ENCODE assay signal across 10 mouse cellular contexts in the genomic region with DNA sequence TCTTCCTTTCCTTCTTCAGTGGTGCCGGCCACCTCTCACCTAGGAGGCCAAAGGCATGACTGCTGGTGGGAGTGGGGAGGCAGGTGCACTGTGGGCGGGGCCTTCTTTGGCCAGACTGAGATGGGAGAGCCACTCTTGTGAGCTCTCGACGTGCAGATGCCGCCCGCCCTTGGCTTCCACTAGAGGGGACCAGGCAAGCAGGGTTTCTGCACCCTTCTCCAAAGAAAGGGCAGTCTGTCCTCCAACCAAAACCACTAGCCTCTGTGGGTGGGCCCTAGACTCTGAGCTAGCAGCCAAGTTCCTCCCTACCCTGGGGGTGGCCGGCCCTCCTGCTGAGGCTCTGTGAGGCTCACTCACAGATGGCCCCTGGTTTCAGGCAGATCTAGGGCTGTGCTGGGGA. TPM values are rescaled to one million over a fixed set of nuclear protein-coding genes. Genes with fewer than 3 reads are reported as not detected.
DNase-seq lines count a peak whose midpoint lies in the region; ATAC-seq and TF ChIP-seq lines count a peak whose summit lies in the region.
"Had no signal": no experiment of that assay in that cellular context is flagged by ENCODE, and none has a peak within 500 bp of the region (broad histone marks: within the 10 kb centered on the region; RNA-seq: fewer than 3 reads in every experiment).

No protein-coding gene starts in this region.

- H3K27ac ChIP-seq in embryonic facial prominence, embryonic 14.5 days (replicated peaks; ENCODE audit: low read depth, low read length), result no peak overlapping the region
- H3K27ac ChIP-seq in embryonic facial prominence, embryonic 10.5 days (replicated peaks), result no peak overlapping the region
- no peak overlapping the region for H3K27ac ChIP-seq in limb, embryonic 13.5 days
- H3K27ac ChIP-seq in limb, embryonic 10.5 days, result no peak overlapping the region
- H3K27ac ChIP-seq in lung, embryonic 14.5 days (ENCODE audit: low read depth), result peak overlapping the region; percentile 81
- 0 out of 2 replicates have a peak overlapping the region, but pooled peaks have one; percentile 34 for H3K27ac ChIP-seq in neural tube, embryonic 15.5 days (replicated peaks)
- H3K27ac ChIP-seq in forebrain, embryonic 10.5 days, result no peak overlapping the region
- no peak overlapping the region for H3K27ac ChIP-seq in liver, embryonic 11.5 days (ENCODE audit: low read depth, low read length)

- H3K36me3 ChIP-seq in embryonic facial prominence, embryonic 14.5 days (ENCODE audit: control insufficient read depth, insufficient read depth, low read length), result peaks cover 88% of the 10 kb centered on the region
- peaks cover 93% of the 10 kb centered on the region for H3K36me3 ChIP-seq in embryonic facial prominence, embryonic 10.5 days (replicated peaks)
- H3K36me3 ChIP-seq in limb, embryonic 13.5 days, result peaks cover 88% of the 10 kb centered on the region
- H3K36me3 ChIP-seq in limb, embryonic 10.5 days, result peaks cover 92% of the 10 kb centered on the region
- H3K36me3 ChIP-seq in lung, embryonic 14.5 days (ENCODE audit: insufficient read depth), result peaks cover 75% of the 10 kb centered on the region
- H3K36me3 ChIP-seq in neural tube, embryonic 15.5 days, result peaks cover 60% of the 10 kb centered on the region
- peaks cover 96% of the 10 kb centered on the region for H3K36me3 ChIP-seq in forebrain, embryonic 10.5 days (replicated peaks)
- H3K36me3 ChIP-seq in liver, embryonic 11.5 days (ENCODE audit: control insufficient read depth, insufficient read depth, low read length), result peaks cover 43% of the 10 kb centered on the region

- ATAC-seq in embryonic facial prominence, embryonic 14.5 days (ENCODE audit: low read depth), result 0 out of 2 replicates have a peak, but pooled peaks have one; percentile 5
- peak; percentile 49; the same call in 1 of the 2 replicates for ATAC-seq in limb, embryonic 13.5 days (ENCODE audit: low FRiP score, low read depth)
- peak; percentile 55 for ATAC-seq in lung, embryonic 14.5 days (ENCODE audit: insufficient read depth)
- no peak for ATAC-seq in neural tube, embryonic 15.5 days (ENCODE audit: low FRiP score)
- ATAC-seq in liver, embryonic 11.5 days (replicated peaks; ENCODE audit: low FRiP score), result no peak; the same call in 1 of the 2 replicates

- H3K9me3 ChIP-seq in embryonic facial prominence, embryonic 14.5 days (ENCODE audit: control insufficient read depth, low read length), result peaks cover 8% of the 10 kb centered on the region
- H3K9me3 ChIP-seq in embryonic facial prominence, embryonic 10.5 days, result peaks cover 6% of the 10 kb centered on the region; the same call in 1 of the 2 replicates
- peaks cover 6% of the 10 kb centered on the region; the same call in 1 of the 2 replicates for H3K9me3 ChIP-seq in limb, embryonic 13.5 days
- peaks cover 2% of the 10 kb centered on the region; the same call in 1 of the 2 replicates for H3K9me3 ChIP-seq in limb, embryonic 10.5 days (replicated peaks)
- no peaks in the 10 kb centered on the region; the same call in 1 of the 2 replicates for H3K9me3 ChIP-seq in lung, embryonic 14.5 days (ENCODE audit: low read depth, low read length)
- H3K9me3 ChIP-seq in neural tube, embryonic 15.5 days (replicated peaks), result no peaks in the 10 kb centered on the region
- H3K9me3 ChIP-seq in forebrain, embryonic 10.5 days, result peaks cover 12% of the 10 kb centered on the region
- peaks cover 3% of the 10 kb centered on the region; the same call in 1 of the 2 replicates for H3K9me3 ChIP-seq in liver, embryonic 11.5 days (ENCODE audit: control insufficient read depth, low read length)

- peak; percentile 41 for DNase-seq in embryonic facial prominence, embryonic 14.5 days (ENCODE audit: low spot score)
- no peak for DNase-seq in embryonic facial prominence, embryonic 10.5 days (ENCODE audit: low spot score)
- no peak for DNase-seq in limb, embryonic 10.5 days (ENCODE audit: low spot score)
- peak; percentile 51 for DNase-seq in lung, embryonic 14.5 days
- no peak for DNase-seq in forebrain, embryonic 10.5 days (ENCODE audit: extremely low spot score, low spot score)
- DNase-seq in liver, embryonic 11.5 days (ENCODE audit: low spot score), result no peak

- no peaks in the 10 kb centered on the region for H3K27me3 ChIP-seq in embryonic facial prominence, embryonic 14.5 days (replicated peaks; ENCODE audit: control insufficient read depth, insufficient read depth, low read length)
- H3K27me3 ChIP-seq in embryonic facial prominence, embryonic 10.5 days (replicated peaks; ENCODE audit: low read depth, poor library complexity, severe bottlenecking), result no peaks in the 10 kb centered on the region
- H3K27me3 ChIP-seq in limb, embryonic 13.5 days, result no peaks in the 10 kb centered on the region
- no peaks in the 10 kb centered on the region for H3K27me3 ChIP-seq in limb, embryonic 10.5 days (ENCODE audit: low read depth, poor library complexity, severe bottlenecking)
- no peaks in the 10 kb centered on the region for H3K27me3 ChIP-seq in lung, embryonic 14.5 days (ENCODE audit: insufficient read depth, low read length)
- no peaks in the 10 kb centered on the region for H3K27me3 ChIP-seq in neural tube, embryonic 15.5 days (replicated peaks)
- H3K27me3 ChIP-seq in forebrain, embryonic 10.5 days (ENCODE audit: poor library complexity, severe bottlenecking), result no peaks in the 10 kb centered on the region
- no peaks in the 10 kb centered on the region for H3K27me3 ChIP-seq in liver, embryonic 11.5 days (replicated peaks; ENCODE audit: control insufficient read depth, insufficient read depth, low read length)

- TF ChIP-seq CTCF in lung, embryonic 14.5 days (IDR thresholded peaks at IDR 0.05; ENCODE audit: low read depth), result 0 out of 2 replicates have a peak, but pooled peaks have one; percentile 18

- WGBS in embryonic facial prominence, embryonic 14.5 days, result 65% methylated on average over 7 of the region's 7 CpGs
- WGBS in embryonic facial prominence, embryonic 10.5 days, result 85% methylated on average over 7 of the region's 7 CpGs
- 78% methylated on average over 7 of the region's 7 CpGs for WGBS in limb, embryonic 13.5 days
- WGBS in limb, embryonic 10.5 days, result 90% methylated on average over 7 of the region's 7 CpGs
- 59% methylated on average over 7 of the region's 7 CpGs for WGBS in lung, embryonic 14.5 days
- WGBS in neural tube, embryonic 15.5 days, result 81% methylated on average over 7 of the region's 7 CpGs
- WGBS in forebrain, embryonic 10.5 days, result 85% methylated on average over 7 of the region's 7 CpGs
- WGBS in liver, embryonic 11.5 days, result 83% methylated on average over 7 of the region's 7 CpGs

- H3K9ac ChIP-seq in embryonic facial prominence, embryonic 14.5 days (ENCODE audit: low read depth, low read length), result no peak overlapping the region
- no peak overlapping the region for H3K9ac ChIP-seq in limb, embryonic 13.5 days
- H3K9ac ChIP-seq in lung, embryonic 14.5 days, result no peak overlapping the region
- H3K9ac ChIP-seq in neural tube, embryonic 15.5 days (replicated peaks), result no peak overlapping the region
- H3K9ac ChIP-seq in liver, embryonic 11.5 days (ENCODE audit: low read depth, low read length), result no peak overlapping the region

- no peaks in the 10 kb centered on the region for H3K4me1 ChIP-seq in embryonic facial prominence, embryonic 14.5 days (ENCODE audit: control insufficient read depth, insufficient read depth, low read length)
- peaks cover 16% of the 10 kb centered on the region for H3K4me1 ChIP-seq in embryonic facial prominence, embryonic 10.5 days
- H3K4me1 ChIP-seq in limb, embryonic 13.5 days, result no peaks in the 10 kb centered on the region
- H3K4me1 ChIP-seq in limb, embryonic 10.5 days, result peaks cover 4% of the 10 kb centered on the region; the same call in 1 of the 2 replicates
- no peaks in the 10 kb centered on the region for H3K4me1 ChIP-seq in lung, embryonic 14.5 days (ENCODE audit: insufficient read depth)
- H3K4me1 ChIP-seq in neural tube, embryonic 15.5 days, result peaks cover 5% of the 10 kb centered on the region; the same call in 1 of the 2 replicates
- peaks cover 30% of the 10 kb centered on the region for H3K4me1 ChIP-seq in forebrain, embryonic 10.5 days
- H3K4me1 ChIP-seq in liver, embryonic 11.5 days (replicated peaks; ENCODE audit: control insufficient read depth, insufficient read depth, low read length), result peaks cover 4% of the 10 kb centered on the region; the same call in 1 of the 2 replicates

- no peak overlapping the region for H3K4me2 ChIP-seq in embryonic facial prominence, embryonic 14.5 days (ENCODE audit: low read depth, low read length)
- no peak overlapping the region for H3K4me2 ChIP-seq in limb, embryonic 13.5 days (replicated peaks)
- H3K4me2 ChIP-seq in lung, embryonic 14.5 days, result no peak overlapping the region
- no peak overlapping the region for H3K4me2 ChIP-seq in neural tube, embryonic 15.5 days
- no peak overlapping the region for H3K4me2 ChIP-seq in liver, embryonic 11.5 days

- no peak overlapping the region for H3K4me3 ChIP-seq in embryonic facial prominence, embryonic 14.5 days (ENCODE audit: low read depth, low read length)
- H3K4me3 ChIP-seq in embryonic facial prominence, embryonic 10.5 days, result no peak overlapping the region
- no peak overlapping the region for H3K4me3 ChIP-seq in limb, embryonic 13.5 days
- H3K4me3 ChIP-seq in limb, embryonic 10.5 days, result no peak overlapping the region
- H3K4me3 ChIP-seq in lung, embryonic 14.5 days (ENCODE audit: low read depth, low read length), result no peak overlapping the region
- no peak overlapping the region for H3K4me3 ChIP-seq in neural tube, embryonic 15.5 days (replicated peaks)
- H3K4me3 ChIP-seq in forebrain, embryonic 10.5 days, result no peak overlapping the region
- no peak overlapping the region for H3K4me3 ChIP-seq in liver, embryonic 11.5 days (ENCODE audit: low read depth, low read length)

RNA-seq across cellular contexts. Expression of a gene that starts 25.7 kb away (rescaled TPM):
- polyA plus RNA-seq in embryonic facial prominence, embryonic 14.5 days (2014; fragmentation: Nextera tagmentation; extraction: Ambion mirVana), result 0.33 TPM in 1 of 2 replicates, not detected in the other
- polyA plus RNA-seq in embryonic facial prominence, embryonic 10.5 days (2016; fragmentation: Nextera tagmentation; extraction: Ambion mirVana), result 0.05 and 0.11 TPM in 2 replicates
- 0.08 and 0.20 TPM in 2 replicates for polyA plus RNA-seq in limb, embryonic 13.5 days (2015; fragmentation: Nextera tagmentation; extraction: Ambion mirVana)
- polyA plus RNA-seq in limb, embryonic 10.5 days (2016; fragmentation: Nextera tagmentation; extraction: Ambion mirVana), result 0.18 TPM in 1 of 2 replicates, not detected in the other
- polyA plus RNA-seq in lung, embryonic 14.5 days (2014; fragmentation: Nextera tagmentation; extraction: Ambion mirVana), result 0.20 and 0.34 TPM in 2 replicates
- 0.51 and 0.55 TPM in 2 replicates for polyA plus RNA-seq in neural tube, embryonic 15.5 days (2015; fragmentation: Nextera tagmentation; extraction: Ambion mirVana)
- 0.15 and 0.17 TPM in 2 replicates for polyA plus RNA-seq in forebrain, embryonic 10.5 days (2016; fragmentation: Nextera tagmentation; extraction: Ambion mirVana)
- 0.19 TPM in 1 of 2 replicates, not detected in the other for polyA plus RNA-seq in liver, embryonic 11.5 days (2014; fragmentation: Nextera tagmentation; extraction: Ambion mirVana)
- polyA plus RNA-seq: large intestine, adult 2 months; liver, adult 2 months had no signal

RNA-seq across cellular contexts. Expression of a gene that starts 25.7 kb away (rescaled TPM):
- 38.7 and 40.2 TPM in 2 replicates for polyA plus RNA-seq in embryonic facial prominence, embryonic 14.5 days (2014; fragmentation: Nextera tagmentation; extraction: Ambion mirVana)
- 37.4 and 39.0 TPM in 2 replicates for polyA plus RNA-seq in embryonic facial prominence, embryonic 10.5 days (2016; fragmentation: Nextera tagmentation; extraction: Ambion mirVana)
- polyA plus RNA-seq in limb, embryonic 13.5 days (2015; fragmentation: Nextera tagmentation; extraction: Ambion mirVana), result 43.6 and 44.2 TPM in 2 replicates
- 39.0 and 40.2 TPM in 2 replicates for polyA plus RNA-seq in limb, embryonic 10.5 days (2016; fragmentation: Nextera tagmentation; extraction: Ambion mirVana)
- 29.8 and 32.5 TPM in 2 replicates for polyA plus RNA-seq in lung, embryonic 14.5 days (2014; fragmentation: Nextera tagmentation; extraction: Ambion mirVana)
- polyA plus RNA-seq in neural tube, embryonic 15.5 days (2015; fragmentation: Nextera tagmentation; extraction: Ambion mirVana), result 23.7 and 29.1 TPM in 2 replicates
- polyA plus RNA-seq in forebrain, embryonic 10.5 days (2016; fragmentation: Nextera tagmentation; extraction: Ambion mirVana), result 38.2 and 45.2 TPM in 2 replicates
- 24.7 and 26.2 TPM in 2 replicates for polyA plus RNA-seq in liver, embryonic 11.5 days (2014; fragmentation: Nextera tagmentation; extraction: Ambion mirVana)

RNA-seq across cellular contexts. Expression of a gene that starts 33.9 kb away (rescaled TPM):
- 22.7 and 24.9 TPM in 2 replicates for polyA plus RNA-seq in embryonic facial prominence, embryonic 14.5 days (2014; fragmentation: Nextera tagmentation; extraction: Ambion mirVana)
- polyA plus RNA-seq in embryonic facial prominence, embryonic 10.5 days (2016; fragmentation: Nextera tagmentation; extraction: Ambion mirVana), result 29.3 and 30.6 TPM in 2 replicates
- 27.2 and 27.7 TPM in 2 replicates for polyA plus RNA-seq in limb, embryonic 13.5 days (2015; fragmentation: Nextera tagmentation; extraction: Ambion mirVana)
- polyA plus RNA-seq in limb, embryonic 10.5 days (2016; fragmentation: Nextera tagmentation; extraction: Ambion mirVana), result 27.1 and 32.2 TPM in 2 replicates
- 28.1 and 28.6 TPM in 2 replicates for polyA plus RNA-seq in lung, embryonic 14.5 days (2014; fragmentation: Nextera tagmentation; extraction: Ambion mirVana)
- polyA plus RNA-seq in neural tube, embryonic 15.5 days (2015; fragmentation: Nextera tagmentation; extraction: Ambion mirVana), result 23.3 and 23.8 TPM in 2 replicates
- 27.0 and 29.6 TPM in 2 replicates for polyA plus RNA-seq in forebrain, embryonic 10.5 days (2016; fragmentation: Nextera tagmentation; extraction: Ambion mirVana)
- 26.0 and 28.7 TPM in 2 replicates for polyA plus RNA-seq in liver, embryonic 11.5 days (2014; fragmentation: Nextera tagmentation; extraction: Ambion mirVana)

RNA-seq across cellular contexts. Expression of a gene that starts 35.7 kb away (rescaled TPM):
- 66.5 and 78.8 TPM in 2 replicates for polyA plus RNA-seq in embryonic facial prominence, embryonic 14.5 days (2014; fragmentation: Nextera tagmentation; extraction: Ambion mirVana)
- 65.6 and 69.4 TPM in 2 replicates for polyA plus RNA-seq in embryonic facial prominence, embryonic 10.5 days (2016; fragmentation: Nextera tagmentation; extraction: Ambion mirVana)
- 88.7 and 92.3 TPM in 2 replicates for polyA plus RNA-seq in limb, embryonic 13.5 days (2015; fragmentation: Nextera tagmentation; extraction: Ambion mirVana)
- polyA plus RNA-seq in limb, embryonic 10.5 days (2016; fragmentation: Nextera tagmentation; extraction: Ambion mirVana), result 67.9 and 82.8 TPM in 2 replicates
- polyA plus RNA-seq in lung, embryonic 14.5 days (2014; fragmentation: Nextera tagmentation; extraction: Ambion mirVana), result 88.9 and 93.6 TPM in 2 replicates
- 56.8 and 59.8 TPM in 2 replicates for polyA plus RNA-seq in neural tube, embryonic 15.5 days (2015; fragmentation: Nextera tagmentation; extraction: Ambion mirVana)
- polyA plus RNA-seq in forebrain, embryonic 10.5 days (2016; fragmentation: Nextera tagmentation; extraction: Ambion mirVana), result 54.1 and 54.7 TPM in 2 replicates
- polyA plus RNA-seq in liver, embryonic 11.5 days (2014; fragmentation: Nextera tagmentation; extraction: Ambion mirVana), result 178 and 180 TPM in 2 replicates

RNA-seq across cellular contexts. Expression of a gene that starts 53.5 kb away (rescaled TPM):
- 5.1 and 6.2 TPM in 2 replicates for polyA plus RNA-seq in embryonic facial prominence, embryonic 14.5 days (2014; fragmentation: Nextera tagmentation; extraction: Ambion mirVana)
- polyA plus RNA-seq in embryonic facial prominence, embryonic 10.5 days (2016; fragmentation: Nextera tagmentation; extraction: Ambion mirVana), result 11.0 and 11.3 TPM in 2 replicates
- polyA plus RNA-seq in limb, embryonic 13.5 days (2015; fragmentation: Nextera tagmentation; extraction: Ambion mirVana), result 7.2 and 8.0 TPM in 2 replicates
- 10.6 and 11.4 TPM in 2 replicates for polyA plus RNA-seq in limb, embryonic 10.5 days (2016; fragmentation: Nextera tagmentation; extraction: Ambion mirVana)
- polyA plus RNA-seq in lung, embryonic 14.5 days (2014; fragmentation: Nextera tagmentation; extraction: Ambion mirVana), result 7.4 and 9.8 TPM in 2 replicates
- 4.5 and 4.9 TPM in 2 replicates for polyA plus RNA-seq in neural tube, embryonic 15.5 days (2015; fragmentation: Nextera tagmentation; extraction: Ambion mirVana)
- 10.0 and 10.9 TPM in 2 replicates for polyA plus RNA-seq in forebrain, embryonic 10.5 days (2016; fragmentation: Nextera tagmentation; extraction: Ambion mirVana)
- 5.0 and 6.0 TPM in 2 replicates for polyA plus RNA-seq in liver, embryonic 11.5 days (2014; fragmentation: Nextera tagmentation; extraction: Ambion mirVana)

Comparison
In these comparisons a context has a peak if more than half of its experiments do, and no peak if none do; other contexts are left out.
1. DNase-seq: peak in embryonic facial prominence, embryonic 14.5 days (single experiment) and lung, embryonic 14.5 days (single experiment); none in embryonic facial prominence, embryonic 10.5 days (single experiment), limb, embryonic 10.5 days (single experiment), forebrain, embryonic 10.5 days (single experiment) and liver, embryonic 11.5 days (single experiment).
2. ATAC-seq: peak in embryonic facial prominence, embryonic 14.5 days (single experiment), limb, embryonic 13.5 days (single experiment) and lung, embryonic 14.5 days (single experiment); none in neural tube, embryonic 15.5 days (single experiment) and liver, embryonic 11.5 days (single experiment).
3. H3K27ac ChIP-seq: peak in lung, embryonic 14.5 days (single experiment) and neural tube, embryonic 15.5 days (single experiment); none in embryonic facial prominence, embryonic 14.5 days (single experiment), embryonic facial prominence, embryonic 10.5 days (single experiment), limb, embryonic 13.5 days (single experiment), limb, embryonic 10.5 days (single experiment), forebrain, embryonic 10.5 days (single experiment) and liver, embryonic 11.5 days (single experiment).